Mouse (Mus musculus) bone marrow macrophage, adult 2 months (primary cell): ENCODE results near the gene Ccdc28a.

ENCODE experiments used
- CTCF ChIP-seq: IDR thresholded peaks from 2 replicates; pipeline ENCODE4 v1.5.1; 2012; ENCODE audit warnings: low read depth, mild to moderate bottlenecking, low read length, moderate library complexity
- POLR2A ChIP-seq: IDR thresholded peaks from 2 replicates; pipeline ENCODE4 v1.6.1; 2012; ENCODE audit warnings: mild to moderate bottlenecking, low read depth, low read length, borderline replicate concordance

DNA sequence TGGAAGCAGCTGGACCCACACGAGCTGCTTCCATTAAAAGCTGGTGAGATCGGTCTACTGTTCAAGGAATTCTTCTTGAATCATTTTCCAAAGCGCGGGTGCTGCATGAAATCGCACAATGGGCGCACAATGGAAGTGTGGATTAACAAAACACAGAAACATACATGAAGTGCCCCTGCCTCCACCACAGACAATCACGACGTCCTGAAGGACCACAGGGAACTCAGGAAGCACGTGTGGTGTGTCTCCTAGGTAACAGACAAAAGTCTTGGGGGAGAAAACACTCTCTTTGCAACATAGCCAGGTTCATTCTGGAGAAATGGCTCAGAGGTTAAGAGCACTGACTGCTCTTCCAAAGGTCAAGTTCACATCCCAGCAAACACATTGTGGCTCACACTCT, 34.1 kb downstream of the Ccdc28a start:
- no peak for TF ChIP-seq CTCF
- no peak for TF ChIP-seq POLR2A
